Mouse (Mus musculus): ENCODE results near the gene Reep6. TPM values are rescaled to one million over a fixed set of nuclear protein-coding genes. Genes with fewer than 3 reads are reported as not detected.
"Not testable (repeated sequence)": the region's sequence is repeated elsewhere in the genome, so short reads cannot be mapped to it uniquely, and the experiment has no call there.

Gene Reep6
- total RNA-seq, 2 experiments from 2014 or later = 1.1 to 2.8 TPM

- no peak for DNase-seq
Observed at GRCm38 (mm10) chr10:80330084-80330483, 331 bp downstream of the Reep6 start.

- DNase-seq = no peak
Observed at GRCm38 (mm10) chr10:80330888-80331287, 1.1 kb downstream of the Reep6 start.

- no peak for DNase-seq
Observed at GRCm38 (mm10) chr10:80331636-80332524, 2.1 kb downstream of the Reep6 start.

GRCm38 (mm10) chr10:80332525-80332989, 2.8 kb downstream of the Reep6 start:
- DNase-seq = no peak

GRCm38 (mm10) chr10:80336263-80336662, 6.5 kb downstream of the Reep6 start:
- DNase-seq = no peak

- DNase-seq = peak; percentile 67
Observed at GRCm38 (mm10) chr10:80339941-80340750, 10.4 kb downstream of the Reep6 start.

- no peak for DNase-seq
Observed at GRCm38 (mm10) chr10:80341026-80341425, 11.3 kb downstream of the Reep6 start.

GRCm38 (mm10) chr10:80341491-80342304, 11.9 kb downstream of the Reep6 start:
- no peak for DNase-seq

GRCm38 (mm10) chr10:80342305-80342748, 12.6 kb downstream of the Reep6 start:
- DNase-seq = no peak

- no peak for DNase-seq
Observed at GRCm38 (mm10) chr10:80342749-80343424, 13.1 kb downstream of the Reep6 start.

GRCm38 (mm10) chr10:80343425-80343895, 13.7 kb downstream of the Reep6 start:
- DNase-seq = no peak

GRCm38 (mm10) chr10:80344131-80344661, 14.4 kb downstream of the Reep6 start:
- peak; percentile 57 for DNase-seq

- no peak for DNase-seq
Observed at GRCm38 (mm10) chr10:80345122-80345521, 15.4 kb downstream of the Reep6 start.

GRCm38 (mm10) chr10:80345929-80346328, 16.2 kb downstream of the Reep6 start:
- not testable (repeated sequence) for DNase-seq

GRCm38 (mm10) chr10:80347514-80347967, 17.8 kb downstream of the Reep6 start:
- no peak for DNase-seq

- peak; percentile 78 for DNase-seq
Observed at GRCm38 (mm10) chr10:80348244-80348781, 18.6 kb downstream of the Reep6 start, which contains the start of gene Adamtsl5. Adamtsl5 (minus strand) TSS chr10:80348412.

GRCm38 (mm10) chr10:80348981-80349380, 19.2 kb downstream of the Reep6 start:
- DNase-seq = no peak

- DNase-seq = peak; percentile 63
Observed at GRCm38 (mm10) chr10:80350292-80350691, 20.5 kb downstream of the Reep6 start.

- no peak for DNase-seq
Observed at GRCm38 (mm10) chr10:80351896-80352295, 22.1 kb downstream of the Reep6 start.

GRCm38 (mm10) chr10:80352727-80353126, 23.0 kb downstream of the Reep6 start:
- DNase-seq = no peak
